Mouse (Mus musculus) subcutaneous adipose tissue, adult 2 months (tissue): ENCODE measurements around the gene Gm20917. TPM values are rescaled to one million over a fixed set of nuclear protein-coding genes. Genes with fewer than 3 reads are reported as not detected.

Experiments used
- polyA plus RNA-seq: library from polyadenylated mRNA; depleted of rRNA; stranded (reverse); fragments of >200 nt; gene quantifications from 2 replicates; pipeline ENCODE4 v1.2.3, GENCODE M21; 2012; ENCODE audit warnings: low replicate concordance; rRNA removed

Gm20917 gene
- not detected in 2 replicates for polyA plus RNA-seq

DNA sequence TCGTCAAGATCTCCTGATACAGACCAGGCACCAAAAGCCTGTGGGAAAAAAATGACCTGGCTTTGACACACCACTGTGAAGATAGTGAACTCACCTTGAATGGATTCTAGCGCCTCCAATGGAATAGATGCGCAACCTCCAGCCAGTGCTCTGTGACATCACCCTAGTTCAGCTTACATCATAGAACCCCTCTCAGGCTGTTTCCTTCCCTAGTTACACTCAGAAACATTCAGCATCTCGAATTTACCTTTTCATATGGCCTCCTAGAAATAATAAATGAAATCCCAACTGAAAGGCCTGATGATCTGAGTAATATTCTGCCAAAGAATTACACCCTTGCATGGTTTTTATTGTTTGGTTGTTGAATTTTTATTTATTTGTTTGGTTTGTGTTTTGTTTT, at the start of gene Gm20917:
TSS of gene Gm20917 (minus strand) at position 101 of the 400 bp plus-strand sequence.

Other genes starting within 250 kb of the Gm20917 start
- not detected in 2 replicates for gene Gm20916, start 168.4 kb upstream of the Gm20917 start, polyA plus RNA-seq